Mouse (Mus musculus): ENCODE data around the gene Phlpp1.
A peak's percentile ranks its signal among the peaks of the same experiment; 100 is the strongest.

Gene Phlpp1

GRCm38 (mm10) chr1:106171241-106172220, at the start of gene Phlpp1:
TSS of gene Phlpp1 (plus strand) at chr1:106171752.
- DNase-seq, result peak; percentile 100

DNA sequence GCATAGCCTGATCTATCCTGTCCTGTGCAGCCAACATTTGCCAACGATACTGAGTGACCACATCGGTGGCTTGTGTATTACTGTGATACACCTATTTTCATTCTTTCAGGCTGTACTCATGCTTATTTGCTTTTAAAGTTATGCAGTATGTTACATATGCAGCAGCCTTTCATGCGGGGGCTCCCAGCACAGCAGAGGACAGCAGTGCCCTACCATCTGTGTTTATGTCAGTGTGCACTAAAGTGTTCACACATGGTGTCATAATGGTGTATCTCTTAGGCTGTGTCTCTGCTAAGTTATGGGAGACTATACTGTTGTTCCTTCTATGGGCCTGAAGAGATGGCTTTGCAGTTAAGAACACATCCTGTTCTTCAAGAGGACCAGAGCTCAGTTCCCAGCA, 45.0 kb upstream of the Phlpp1 start:
- no peak for DNase-seq

DNA sequence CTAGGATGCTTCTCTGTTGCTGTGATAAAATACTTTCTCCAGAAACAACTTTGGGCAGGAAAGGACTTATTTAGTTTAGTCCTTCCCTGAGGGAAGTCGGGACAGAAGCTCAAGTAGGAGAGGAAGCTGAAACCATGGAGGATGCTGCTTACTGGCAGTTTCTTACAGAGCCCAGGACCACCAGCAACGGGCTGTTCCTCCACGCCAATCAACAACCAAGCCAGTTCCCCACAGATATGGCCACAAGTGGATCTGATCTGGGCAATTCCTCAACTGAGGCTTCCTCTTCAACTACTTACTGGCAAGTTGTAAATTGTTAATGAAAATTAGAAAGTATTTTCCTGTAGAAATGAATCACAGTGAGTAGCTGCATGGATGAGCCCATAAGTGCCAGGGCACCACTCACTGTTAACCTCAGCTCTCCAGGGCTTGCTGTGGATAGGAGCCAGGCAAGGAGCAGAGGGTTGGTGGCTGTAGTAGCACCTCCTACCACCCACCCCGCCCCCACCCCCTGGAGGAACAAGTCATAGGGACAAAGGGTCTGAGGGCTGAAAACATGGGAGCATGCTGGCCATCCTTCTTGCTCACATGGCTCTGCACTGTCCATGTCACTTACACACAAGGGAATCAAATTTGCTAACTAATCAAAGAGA, 39.7 kb upstream of the Phlpp1 start:
- DNase-seq, result no peak

DNA sequence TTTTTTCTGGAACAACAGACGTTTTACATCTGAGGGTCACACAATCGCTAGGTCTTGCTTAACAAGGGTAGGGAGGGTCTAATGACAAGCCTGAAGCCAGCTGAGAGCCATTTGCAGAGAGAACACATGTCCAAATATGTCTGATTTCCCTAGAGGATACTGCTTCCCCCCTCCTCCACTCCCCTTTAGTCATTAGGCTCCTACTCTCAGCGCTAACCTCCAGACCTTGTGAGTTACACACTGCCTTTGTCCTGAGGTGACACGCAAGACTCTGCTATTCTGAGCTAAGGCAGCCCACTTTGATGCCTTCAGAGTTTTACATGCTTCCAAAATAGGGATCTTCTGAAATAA, 39.2 kb upstream of the Phlpp1 start:
- DNase-seq, result no peak

DNA sequence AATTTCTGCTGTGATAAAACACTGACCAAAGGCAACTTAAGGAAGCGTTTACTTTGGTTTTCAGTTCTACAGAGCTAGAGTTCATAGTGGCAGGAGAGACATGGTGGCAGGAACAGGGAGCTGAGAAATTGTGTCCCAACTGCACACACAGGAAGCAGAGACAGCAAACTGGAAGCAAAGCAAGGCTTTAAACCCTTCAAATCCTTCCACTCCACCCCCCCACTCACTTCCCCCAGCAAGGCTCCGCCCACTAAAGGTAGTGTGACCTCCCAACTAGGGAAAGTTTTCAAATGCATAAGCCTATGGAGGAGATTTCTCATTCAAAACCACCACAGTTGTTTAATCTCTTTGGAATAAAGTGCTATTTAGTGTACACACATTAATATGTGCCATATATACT, 32.9 kb upstream of the Phlpp1 start:
- DNase-seq, result no peak

DNA sequence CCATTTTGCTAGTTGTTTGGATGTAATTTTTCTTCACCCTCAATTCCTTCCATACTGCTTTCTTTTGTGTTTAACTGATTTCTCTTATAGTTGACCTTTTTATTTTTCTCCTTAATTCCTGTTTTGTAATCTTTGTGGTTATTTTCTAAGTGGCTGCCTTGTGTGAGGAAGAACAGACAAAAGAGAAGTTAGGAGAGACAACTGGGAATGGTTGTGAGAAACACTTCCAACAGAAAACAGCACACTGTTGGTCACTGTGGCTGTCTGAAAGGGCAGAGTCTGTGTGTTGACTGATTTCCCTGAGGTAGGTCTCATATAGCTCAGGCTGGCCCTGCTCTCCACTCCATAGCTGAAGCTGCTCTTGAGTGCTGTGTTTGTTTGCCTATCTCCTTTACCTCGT, 32.4 kb upstream of the Phlpp1 start:
- no peak for DNase-seq

GRCm38 (mm10) chr1:106142010-106142409, 29.5 kb upstream of the Phlpp1 start:
- peak; percentile 31 to 41 for DNase-seq

GRCm38 (mm10) chr1:106144534-106144933, 27.0 kb upstream of the Phlpp1 start:
- DNase-seq, result no peak

DNA sequence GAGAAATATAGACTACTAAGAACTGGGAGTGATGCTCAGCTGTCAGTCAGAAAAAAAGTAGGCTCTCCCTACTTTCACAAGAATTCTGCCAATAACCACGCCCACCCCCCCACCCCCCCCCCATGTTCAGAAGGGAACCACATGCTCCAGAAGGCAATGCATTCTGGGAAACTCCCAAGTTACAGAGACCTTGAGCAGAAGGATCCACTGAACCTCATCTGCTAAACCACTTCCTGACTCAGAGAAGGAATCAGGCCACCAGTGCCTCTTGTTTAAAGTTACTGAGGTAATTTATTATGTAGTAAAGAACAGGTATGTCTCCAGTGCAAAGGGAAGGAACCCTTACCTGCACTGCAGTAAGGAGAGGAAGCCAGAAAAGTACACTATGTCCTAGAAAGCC, 26.5 kb upstream of the Phlpp1 start:
- no peak for DNase-seq

DNA sequence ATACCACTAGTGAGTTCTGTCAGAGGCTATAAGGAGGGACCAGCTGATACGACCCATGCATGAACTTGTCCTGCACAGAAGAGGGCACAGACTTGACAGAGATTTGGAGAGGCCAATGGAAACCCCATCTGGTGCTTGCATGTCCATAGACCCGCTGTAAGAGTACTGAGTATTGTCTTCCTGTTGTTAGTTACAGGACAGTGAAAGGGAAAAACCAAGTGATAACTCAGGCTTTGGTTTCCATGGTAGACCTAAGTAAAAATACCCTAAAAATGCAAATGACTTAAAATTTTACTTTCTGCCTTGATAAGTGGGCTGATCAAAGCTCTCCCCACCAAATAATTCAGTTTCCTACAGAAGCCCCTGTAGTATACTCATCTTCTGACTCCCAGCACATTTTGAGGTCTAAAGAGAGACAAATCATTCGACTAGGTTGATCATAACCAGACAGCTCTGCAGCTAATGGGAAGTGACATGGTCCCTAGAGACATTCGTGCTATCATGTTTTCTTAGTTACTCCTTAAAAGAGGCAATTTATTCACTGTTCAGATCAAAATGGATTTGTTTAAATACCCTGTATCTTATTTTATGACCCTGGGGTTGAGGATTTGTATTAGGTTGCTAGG, 25.9 kb upstream of the Phlpp1 start:
- no peak for DNase-seq

GRCm38 (mm10) chr1:106148386-106149380, 22.9 kb upstream of the Phlpp1 start:
- peak; percentile 38 to 57 for DNase-seq

DNA sequence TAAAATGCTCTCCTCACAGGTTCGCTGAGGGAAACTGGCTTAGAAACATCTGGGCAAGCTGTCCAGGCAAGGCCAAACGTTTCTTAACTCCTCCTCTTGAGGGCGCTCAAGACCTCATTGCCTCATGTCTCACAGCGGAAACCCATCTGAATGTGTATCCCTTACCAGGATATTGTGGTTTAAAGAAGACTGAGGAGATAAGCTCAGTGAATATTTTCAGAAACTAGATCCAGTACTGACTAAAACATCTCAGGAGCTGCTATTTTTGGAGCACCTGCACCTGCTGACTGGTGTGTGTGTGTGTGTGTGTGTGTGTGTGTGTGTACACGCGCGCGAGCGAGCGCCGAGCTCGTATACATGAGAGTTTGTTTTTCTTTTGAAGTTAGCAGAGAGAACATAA, 19.7 kb upstream of the Phlpp1 start:
- no peak for DNase-seq

- no peak for DNase-seq
Observed at GRCm38 (mm10) chr1:106152742-106153141, 18.8 kb upstream of the Phlpp1 start.

DNA sequence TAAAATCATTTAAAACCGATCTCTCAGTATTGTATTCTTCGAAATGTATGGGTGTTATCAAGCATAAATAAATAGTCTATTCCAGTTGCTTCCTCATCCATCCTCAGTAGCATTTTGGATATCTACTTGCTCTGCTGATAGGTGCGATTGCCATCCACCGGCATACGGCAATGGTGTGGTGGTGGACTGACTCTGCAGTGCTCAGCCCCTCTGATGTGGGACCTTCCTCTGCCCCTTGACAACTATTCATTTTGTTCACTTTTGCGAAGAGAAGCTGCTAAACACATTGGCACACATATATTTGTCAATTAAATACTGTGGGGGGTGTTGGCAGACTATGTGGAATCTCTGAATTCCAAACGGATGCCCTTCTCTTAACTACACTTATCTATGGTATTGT, 17.0 kb upstream of the Phlpp1 start:
- DNase-seq, result no peak

DNA sequence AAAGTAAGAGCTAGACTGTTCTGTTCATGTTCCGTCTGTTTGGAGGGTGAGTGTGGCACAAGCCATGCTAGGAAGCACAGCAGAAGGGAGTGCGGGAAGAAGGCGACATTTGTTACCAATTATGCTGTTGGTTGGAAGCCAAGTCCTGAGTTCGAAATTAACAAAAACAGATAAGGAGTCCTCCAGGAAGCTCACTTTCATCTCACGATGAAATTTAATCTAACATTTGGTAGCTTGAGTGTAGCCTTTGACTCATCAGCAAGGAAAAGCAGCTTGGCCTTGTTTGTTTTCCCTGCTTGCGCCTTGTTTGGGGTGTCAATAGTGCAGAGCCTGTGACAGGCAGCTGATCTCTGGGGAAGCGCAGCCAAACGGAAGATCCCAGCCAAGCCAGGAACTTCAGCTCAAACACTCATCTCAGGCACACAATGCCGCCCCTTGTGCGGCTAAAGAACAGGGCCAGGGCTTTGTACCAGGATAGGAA, 16.4 kb upstream of the Phlpp1 start:
- peak; percentile 40 to 60 for DNase-seq

DNA sequence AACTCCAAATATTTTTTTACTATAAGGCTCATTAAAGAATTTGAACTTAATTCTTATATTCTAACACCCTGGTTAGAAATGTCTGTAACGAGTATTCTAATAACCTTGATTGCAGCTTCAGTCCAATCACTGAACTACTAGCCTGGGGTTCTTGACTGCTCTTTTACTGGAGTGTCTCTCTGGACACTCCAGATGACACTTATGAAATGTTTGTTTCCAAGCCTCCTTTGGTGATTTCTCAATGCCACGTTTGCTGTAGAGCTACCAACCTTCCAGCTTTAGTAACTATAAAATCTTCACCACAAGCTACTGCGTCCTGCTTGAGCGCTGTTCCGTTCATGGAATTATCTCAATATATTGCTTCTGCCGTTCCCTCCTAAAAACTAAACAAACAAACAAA, 15.8 kb upstream of the Phlpp1 start:
- no peak for DNase-seq

GRCm38 (mm10) chr1:106157961-106158515, 13.5 kb upstream of the Phlpp1 start:
- DNase-seq, result no peak

GRCm38 (mm10) chr1:106159667-106160066, 11.9 kb upstream of the Phlpp1 start:
- no peak for DNase-seq

DNA sequence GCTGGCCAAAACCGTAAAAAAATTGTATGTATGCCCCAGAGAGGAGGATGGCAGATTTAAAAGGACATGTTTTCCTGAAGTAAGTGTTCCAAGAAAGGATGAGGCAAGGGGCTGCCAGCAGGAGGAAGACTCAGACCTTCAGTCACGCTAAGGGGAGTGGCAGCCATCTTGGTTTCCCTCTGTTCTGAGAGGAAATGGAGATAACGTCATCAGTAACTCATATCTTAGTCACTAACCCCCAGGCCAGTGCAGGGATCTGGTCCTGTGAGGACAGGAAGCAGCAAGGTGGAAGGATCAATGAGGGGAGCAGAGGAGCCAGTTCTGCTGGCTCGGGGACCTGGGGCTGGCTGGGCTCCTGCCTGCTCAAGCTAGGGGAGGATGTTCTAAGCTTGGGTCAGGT, 10.6 kb upstream of the Phlpp1 start:
- no peak for DNase-seq

DNA sequence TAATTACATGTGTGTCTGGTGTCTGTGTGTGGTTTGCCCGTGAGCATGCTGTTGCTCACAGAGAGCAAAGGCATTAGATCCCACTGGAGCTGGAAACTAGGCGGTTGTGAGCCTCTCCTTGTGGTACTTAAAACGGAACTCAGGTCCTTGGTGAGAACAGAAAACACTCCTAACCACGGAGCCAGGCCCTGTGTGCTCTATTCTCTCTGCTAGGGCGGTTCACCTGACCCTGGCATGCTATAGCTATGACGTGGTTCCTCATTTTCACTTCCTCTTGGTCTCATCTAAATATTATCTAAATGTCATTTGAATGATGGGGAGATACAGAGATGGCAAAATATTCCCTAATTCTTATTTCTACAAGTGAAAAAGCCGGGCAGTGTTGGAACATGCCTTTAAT, 9.0 kb upstream of the Phlpp1 start:
- DNase-seq, result no peak

GRCm38 (mm10) chr1:106163401-106163800, 8.2 kb upstream of the Phlpp1 start:
- DNase-seq, result no peak

- no peak for DNase-seq
Observed at GRCm38 (mm10) chr1:106164111-106164510, 7.4 kb upstream of the Phlpp1 start.
